Mouse (Mus musculus) stomach, postnatal 0 days (tissue): ENCODE results near the gene Xxylt1.

Experiments used
- CTCF ChIP-seq: IDR thresholded peaks from 2 replicates; pipeline ENCODE4 v1.5.1; 2016; ENCODE audit warnings: antibody characterized with exemption, low read depth, mild to moderate bottlenecking, moderate library complexity
- EP300 ChIP-seq: optimal IDR thresholded peaks from 2 replicates; pipeline ENCODE3; 2016; ENCODE audit warnings: antibody characterized with exemption

DNA sequence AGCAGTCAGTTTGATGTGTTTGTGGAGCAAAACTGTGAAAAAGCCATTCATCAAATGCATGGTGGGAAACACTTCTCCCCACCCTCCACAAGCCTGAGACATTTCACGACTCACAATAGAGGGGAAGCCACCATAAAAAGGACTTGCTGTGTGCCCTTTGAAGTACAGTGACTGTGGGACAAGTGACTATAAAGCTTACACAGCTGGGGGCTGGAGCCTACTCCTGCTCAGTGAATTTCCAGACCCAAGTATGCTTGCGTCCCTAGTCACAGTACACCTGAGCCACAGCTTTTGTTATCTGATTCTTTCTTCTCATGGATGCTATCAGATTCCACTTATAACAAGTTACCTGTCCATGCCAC, 76.9 kb downstream of the Xxylt1 start:
- TF ChIP-seq CTCF (no peak), EP300 (no peak)
